Mouse (Mus musculus): ENCODE data around the gene Dusp27.
"Not testable (repeated sequence)": the region's sequence is repeated elsewhere in the genome, so short reads cannot be mapped to it uniquely, and the experiment has no call there.

Gene Dusp27

DNA sequence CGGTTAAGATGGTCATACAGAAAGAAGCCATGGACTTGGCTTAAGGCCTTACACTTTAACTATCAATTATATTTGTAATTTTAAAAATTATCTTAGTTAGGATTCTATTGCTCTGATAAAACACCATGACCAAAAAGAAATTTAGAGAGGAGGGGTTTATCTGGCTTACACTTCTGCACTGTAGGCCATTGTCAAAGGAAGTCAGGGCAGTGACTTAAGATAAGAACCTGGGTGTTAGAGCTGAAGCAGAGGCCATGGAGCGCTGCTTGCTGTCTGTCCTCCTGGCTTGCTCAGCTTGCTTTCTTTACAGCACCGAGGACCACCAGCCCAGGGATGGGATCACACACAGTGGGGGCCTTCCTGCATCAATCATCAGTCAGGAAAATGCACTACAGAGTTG is 19.9 kb upstream of the Dusp27 start:
- in situ Hi-C loops (cut with MboI, MseI) = no loop called here

DNA sequence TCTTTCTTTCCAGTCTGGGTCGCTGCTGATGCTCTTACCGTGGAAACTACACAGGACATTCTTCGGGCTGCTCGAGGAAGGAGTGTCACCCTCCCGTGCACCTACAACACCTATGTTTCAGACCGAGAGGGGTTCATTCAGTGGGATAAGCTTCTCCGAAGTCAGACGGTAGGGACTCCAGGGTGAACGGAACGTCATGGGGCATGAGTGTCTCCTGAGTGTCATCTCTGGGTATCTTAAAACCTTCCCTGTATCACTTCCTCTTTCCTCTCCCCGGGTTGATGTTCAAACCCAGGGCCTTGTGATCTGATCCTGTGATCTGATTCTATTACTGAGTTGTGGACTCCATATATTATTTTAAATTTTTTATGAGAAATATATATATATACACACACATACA is 18.9 kb upstream of the Dusp27 start:
- in situ Hi-C loops (cut with MboI, MseI) = no loop called here

DNA sequence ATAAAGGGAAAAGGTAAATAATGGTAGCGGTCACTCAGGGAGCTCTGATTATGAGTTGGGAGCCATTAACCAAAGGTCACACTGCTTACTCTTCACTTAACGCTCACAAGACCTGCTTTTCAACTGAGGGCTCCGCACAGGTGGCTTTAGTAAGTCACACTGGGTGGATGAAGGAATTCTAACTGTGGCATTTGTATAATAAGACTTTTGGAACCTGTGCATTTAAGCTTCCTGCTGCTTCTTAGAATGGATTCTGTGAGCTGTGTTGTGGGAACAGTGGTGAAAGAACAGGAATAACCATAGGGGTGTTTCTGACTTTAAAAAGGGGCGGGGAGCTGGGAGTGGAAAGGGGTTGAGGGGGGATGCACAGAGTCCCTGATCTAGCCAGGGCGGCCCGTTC is 14.6 kb upstream of the Dusp27 start:
- in situ Hi-C loops (cut with MboI, MseI) = no loop called here

GRCm38 (mm10) chr1:166141868-166142267 is 14.1 kb upstream of the Dusp27 start:
- in situ Hi-C loops (cut with MboI, MseI) = not testable (repeated sequence)

DNA sequence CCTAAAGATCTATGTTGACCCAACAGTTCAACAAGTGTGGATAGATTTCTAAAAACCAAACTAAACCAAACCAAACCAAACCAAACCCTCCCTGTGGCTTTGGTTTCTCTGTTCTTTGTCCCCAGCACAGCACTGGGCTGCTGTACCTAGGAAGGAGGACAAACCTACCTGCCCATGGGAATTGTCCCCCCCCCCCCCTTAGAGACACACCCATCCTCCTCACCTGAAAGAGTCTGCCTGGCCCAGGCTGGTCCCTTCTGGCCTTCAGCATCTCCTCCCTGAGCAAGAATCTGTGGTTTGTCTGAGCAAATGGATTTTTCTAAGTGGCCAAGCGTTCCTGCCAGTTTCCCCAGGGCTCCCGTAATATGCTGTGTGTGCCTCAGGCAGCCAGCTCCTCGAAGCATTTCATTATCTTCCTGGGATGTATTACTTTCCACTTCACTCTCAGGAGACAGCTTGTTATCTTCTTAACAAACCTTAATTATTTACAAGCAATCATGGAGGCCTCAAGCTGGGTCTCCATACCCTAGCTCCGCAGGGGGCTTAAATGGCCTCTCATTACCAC is 12.0 kb upstream of the Dusp27 start:
- in situ Hi-C loops (cut with MboI, MseI) = no loop called here

GRCm38 (mm10) chr1:166139113-166139512 is 11.4 kb upstream of the Dusp27 start:
- in situ Hi-C loops (cut with MboI, MseI) = no loop called here

- in situ Hi-C loops (cut with MboI, MseI) = no loop called here
These were observed 10.4 kb upstream of the Dusp27 start for GRCm38 (mm10) chr1:166138136-166138535.

- in situ Hi-C loops (cut with MboI, MseI) = no loop called here
These were observed 9.7 kb upstream of the Dusp27 start for GRCm38 (mm10) chr1:166137244-166137938.

DNA sequence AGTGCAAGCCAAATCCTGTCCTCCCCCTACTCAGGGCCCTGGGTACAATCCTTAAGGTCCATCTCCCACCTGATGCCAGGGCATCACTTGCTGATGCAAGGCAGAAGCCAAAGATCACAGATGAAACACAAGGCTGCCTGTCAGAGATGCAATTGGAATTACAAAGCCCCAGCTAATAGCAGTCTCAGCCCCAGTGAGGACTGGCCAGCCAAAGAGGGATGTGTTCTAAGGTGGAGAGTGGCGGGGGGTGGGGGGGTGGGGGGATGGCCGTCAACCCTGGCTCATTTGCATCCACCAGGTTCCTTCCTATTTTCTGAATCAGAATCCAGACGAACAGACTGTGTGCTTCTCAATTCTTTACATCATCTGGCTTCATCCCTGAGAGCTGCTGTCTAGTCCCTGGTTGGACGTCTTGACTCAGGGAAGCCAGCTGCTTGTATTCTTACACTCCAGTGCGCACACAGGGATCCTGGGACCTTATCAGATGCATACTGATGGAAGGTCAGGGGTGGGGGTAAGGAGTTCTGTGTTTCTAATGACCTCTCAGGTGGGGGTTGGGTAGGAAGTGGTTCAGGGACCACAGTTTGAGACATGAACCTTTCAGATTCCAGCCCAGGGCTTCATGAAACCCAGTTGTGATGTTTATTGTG is 7.5 kb upstream of the Dusp27 start:
- in situ Hi-C loops (cut with MboI, MseI) = no loop called here

DNA sequence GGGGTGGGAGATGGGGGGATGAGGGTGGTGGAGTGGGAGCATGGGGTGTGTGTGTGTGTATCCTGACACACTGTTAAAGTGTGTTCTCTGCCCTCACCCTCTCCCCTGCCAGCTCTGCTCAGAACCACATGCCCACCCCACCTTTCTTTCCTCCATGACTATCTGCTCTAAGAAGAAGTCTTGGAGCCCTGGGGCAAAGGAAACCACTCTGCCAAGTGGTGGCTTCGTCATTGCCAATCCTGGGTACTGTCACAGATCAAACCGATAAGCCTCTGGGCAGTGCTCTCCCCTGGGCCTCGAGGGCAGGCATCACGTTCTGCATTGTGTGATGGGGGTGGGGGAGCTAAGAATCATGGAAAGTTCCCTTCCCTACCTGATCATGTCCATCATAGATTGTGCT is 4.6 kb upstream of the Dusp27 start:
- in situ Hi-C loops (cut with MboI, MseI) = no loop called here

DNA sequence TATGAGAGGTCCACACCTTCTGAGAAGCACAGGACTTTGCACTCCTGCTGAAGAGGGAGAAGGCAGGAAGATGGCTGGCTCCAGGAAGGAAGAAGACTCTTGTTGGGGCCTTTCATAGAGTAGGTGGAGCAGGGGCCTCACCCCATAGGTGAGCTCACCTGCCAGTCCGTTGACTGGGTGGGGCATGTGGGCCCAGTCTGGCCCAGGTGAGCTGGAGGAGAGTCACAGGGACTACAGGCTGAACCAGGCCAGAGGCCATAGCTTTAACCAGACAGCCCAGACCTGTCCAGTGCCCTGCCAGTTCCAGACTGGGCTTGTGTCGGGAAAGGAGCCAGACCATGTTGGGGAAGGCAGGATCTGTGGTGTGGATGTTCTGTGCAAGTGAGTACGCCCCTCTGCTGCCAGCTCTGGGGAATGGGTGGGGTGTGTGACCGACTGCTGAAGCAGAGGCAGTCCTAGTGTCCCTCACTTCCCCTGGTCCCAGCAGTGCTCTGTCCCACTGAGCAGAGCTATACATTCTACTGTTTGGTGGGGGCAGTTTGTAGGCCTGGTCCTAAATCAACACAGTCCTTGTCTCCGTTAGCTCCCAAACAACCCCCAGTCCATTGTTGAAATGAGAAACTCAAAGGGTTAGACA is 2.6 kb upstream of the Dusp27 start, which contains the start of gene Gpa33:
TSS of gene Gpa33 (plus strand) at position 15 of the 637 bp plus-strand sequence.
- in situ Hi-C loops (cut with MboI, MseI) = no loop called here

- in situ Hi-C loops (cut with MboI, MseI) = no loop called here
These were observed 829 bp upstream of the Dusp27 start for GRCm38 (mm10) chr1:166128551-166128950.

- in situ Hi-C loops (cut with MboI, MseI) = no loop called here
These were observed 927 bp downstream of the Dusp27 start for GRCm38 (mm10) chr1:166126795-166127194.

DNA sequence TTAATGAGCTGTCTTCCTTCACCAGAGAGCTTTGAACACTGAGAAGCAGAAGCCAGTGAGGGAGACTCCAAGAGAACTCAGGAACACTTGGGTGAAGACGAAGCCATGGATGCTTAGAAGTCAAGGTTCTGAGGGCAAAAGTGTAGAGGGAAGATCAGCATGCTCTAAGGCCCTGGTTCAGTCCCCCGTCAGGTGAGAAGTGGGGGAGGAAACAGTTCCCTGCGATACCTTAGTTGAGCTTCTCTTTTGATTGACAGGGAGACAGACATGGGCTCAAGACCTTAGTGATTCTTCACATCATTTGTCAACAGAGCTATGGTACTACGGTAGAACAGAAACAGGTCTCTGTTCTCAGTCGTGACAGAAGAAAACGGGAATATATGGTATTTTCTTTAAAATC is 1.4 kb downstream of the Dusp27 start:
- in situ Hi-C loops (cut with MboI, MseI) = no loop called here

- in situ Hi-C loops (cut with MboI, MseI) = no loop called here
These were observed 2.7 kb downstream of the Dusp27 start for GRCm38 (mm10) chr1:166124932-166125593.

- in situ Hi-C loops (cut with MboI, MseI) = no loop called here
These were observed 4.0 kb downstream of the Dusp27 start for GRCm38 (mm10) chr1:166123751-166124150.

DNA sequence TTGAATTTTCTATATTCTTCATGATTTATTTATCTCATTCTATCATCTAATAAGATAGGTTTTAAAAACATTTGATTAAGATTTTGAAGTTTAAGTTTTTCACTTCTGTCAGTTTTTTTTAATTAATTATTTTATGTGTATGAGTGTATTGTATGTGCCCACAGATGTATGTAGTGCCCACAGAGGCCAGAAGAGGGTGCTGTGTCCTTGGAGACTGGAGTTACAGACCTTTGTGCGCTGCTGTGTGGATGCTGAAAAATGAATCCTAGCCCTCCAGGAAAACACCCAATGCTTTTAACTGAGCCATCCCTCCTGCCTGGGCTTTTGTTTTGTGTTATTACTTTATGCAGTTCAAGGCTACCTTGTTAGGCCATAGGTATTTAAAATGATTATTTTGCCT is 4.7 kb downstream of the Dusp27 start:
- in situ Hi-C loops (cut with MboI, MseI) = no loop called here

GRCm38 (mm10) chr1:166122114-166122513 is 5.6 kb downstream of the Dusp27 start:
- in situ Hi-C loops (cut with MboI, MseI) = no loop called here

DNA sequence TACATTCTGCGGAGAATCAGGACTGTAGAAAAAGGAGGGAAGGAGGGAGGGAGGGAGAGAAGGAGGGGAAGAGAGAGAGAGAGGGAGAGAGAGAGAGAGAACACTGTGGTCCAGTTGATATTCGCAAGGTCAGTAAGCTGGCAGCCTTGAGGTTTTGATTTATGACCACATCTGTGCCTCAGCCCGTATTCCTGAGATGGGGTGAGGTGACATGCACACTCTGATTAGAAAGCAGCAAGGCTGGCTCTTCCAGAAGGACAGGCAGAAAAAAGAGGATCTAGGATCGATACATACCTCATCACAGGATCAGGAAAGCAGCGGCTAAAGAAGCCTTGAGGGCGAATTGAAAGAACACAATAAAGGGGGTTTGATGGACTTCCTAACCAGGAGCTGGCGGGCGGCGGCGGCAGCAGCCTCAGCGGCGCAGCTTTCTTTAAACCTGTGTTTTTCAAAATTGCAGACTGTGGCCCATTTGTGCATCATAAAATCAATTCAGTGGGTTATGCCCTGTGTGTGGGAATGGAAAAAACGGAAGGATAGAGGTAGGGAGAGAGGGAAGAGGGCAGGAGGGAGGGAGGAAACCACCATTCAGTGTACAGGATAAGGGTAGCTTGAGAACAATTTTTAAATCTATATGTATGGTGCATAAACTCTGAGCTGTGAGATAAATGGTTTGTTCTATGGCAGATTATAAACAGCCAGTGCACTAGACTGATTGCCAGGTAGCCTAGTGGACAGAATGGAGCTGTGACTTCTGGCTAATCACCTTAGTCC is 9.7 kb downstream of the Dusp27 start:
- in situ Hi-C loops (cut with MboI, MseI) = no loop called here

DNA sequence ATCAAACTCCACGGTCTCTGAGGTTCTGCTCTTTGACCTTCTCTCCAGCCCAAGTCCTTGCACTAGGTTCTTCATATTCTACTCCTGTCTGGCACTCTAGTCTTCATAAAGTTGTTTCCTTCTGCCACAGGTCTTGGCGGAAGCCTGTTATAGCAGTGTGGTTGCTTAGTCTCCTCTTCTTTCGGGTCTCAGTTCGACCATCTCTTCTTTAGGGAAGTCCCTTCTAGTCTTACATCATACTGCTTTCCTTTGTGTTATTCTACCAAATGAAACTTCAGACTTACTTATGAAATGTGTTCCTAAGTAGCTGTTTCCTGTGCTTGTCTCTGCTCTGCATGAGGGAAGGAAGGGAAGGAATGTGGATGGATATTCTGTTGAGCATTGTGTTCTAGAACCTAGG is 12.0 kb downstream of the Dusp27 start:
- in situ Hi-C loops (cut with MboI, MseI) = no loop called here

DNA sequence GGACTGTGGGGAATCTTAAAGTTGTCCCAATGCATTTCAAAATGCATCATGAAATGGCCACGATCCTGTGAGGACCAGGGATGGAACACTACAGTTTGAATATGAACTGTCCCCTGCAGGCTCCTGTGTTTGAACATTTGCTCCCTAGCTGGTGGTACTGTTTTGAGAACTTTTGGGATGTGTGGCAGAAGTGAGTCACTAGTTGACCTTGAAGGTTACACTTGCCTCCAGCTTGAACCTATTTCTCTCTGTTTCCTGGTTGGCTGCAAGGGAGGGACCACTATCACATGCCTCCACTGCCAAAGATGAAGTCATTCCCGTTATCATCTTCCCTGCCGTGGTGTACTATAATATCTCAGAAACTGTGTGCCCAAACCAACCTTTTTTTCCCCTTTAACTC is 12.7 kb downstream of the Dusp27 start:
- in situ Hi-C loops (cut with MboI, MseI) = no loop called here
